Mouse (Mus musculus) large intestine, adult 2 months (tissue): Measurements from ENCODE around the gene Serpinb6c. TPM values are rescaled to one million over a fixed set of nuclear protein-coding genes. Genes with fewer than 3 reads are reported as not detected.

Source experiments
- polyA plus RNA-seq: library from polyadenylated mRNA; depleted of rRNA; stranded (reverse); fragments of >200 nt; gene quantifications from 2 replicates; pipeline ENCODE4 v1.2.3, GENCODE M21; 2012; rRNA removed

The Serpinb6c gene
- polyA plus RNA-seq, 1 experiment, result not detected

Other genes with a start within 250 kb of the Serpinb6c start
- not detected in 2 replicates for gene Serpinb6d, start 244.3 kb downstream of the Serpinb6c start, polyA plus RNA-seq
- gene Serpinb6e, start 62.3 kb downstream of the Serpinb6c start, polyA plus RNA-seq, result not detected in 2 replicates
- 14.5 and 16.3 TPM in 2 replicates for gene Nqo2, start 59.0 kb upstream of the Serpinb6c start, polyA plus RNA-seq
- gene Ripk1, start 96.7 kb upstream of the Serpinb6c start, polyA plus RNA-seq, result 6.6 and 9.2 TPM in 2 replicates
- gene Serpinb6a, start 97.1 kb upstream of the Serpinb6c start, polyA plus RNA-seq, result 220 and 263 TPM in 2 replicates
- 22.2 and 24.3 TPM in 2 replicates for gene Bphl, start 131.9 kb upstream of the Serpinb6c start, polyA plus RNA-seq
- gene Tubb2a, start 172.3 kb upstream of the Serpinb6c start, polyA plus RNA-seq, result 118 and 120 TPM in 2 replicates
- 14.2 and 17.0 TPM in 2 replicates for gene Tubb2b, start 224.8 kb upstream of the Serpinb6c start, polyA plus RNA-seq